Mouse (Mus musculus): ENCODE measurements at regions not wholly inside any gene's neighbourhood (a gene's known extent, or its start where the extent isn't known, plus 50 kb on each side); places are given as distances from the start of the nearest gene placed in this dataset.

- no peaks in the 10 kb centered on the region for H3K9me3 ChIP-seq (replicated peaks; ENCODE audit: insufficient read depth, low read length)
- H3K4me3 ChIP-seq (ENCODE audit: control insufficient read depth in 1 of 2, insufficient read depth in 1 of 2, low read depth in 2 of 2, low read length in 2 of 2): no peak overlapping the region
- H3K27me3 ChIP-seq (ENCODE audit: control insufficient read depth in 1 of 2, insufficient read depth in 2 of 2, low read length in 2 of 2): no peaks in the 10 kb centered on the region
- no peak for DNase-seq (ENCODE audit: low read depth, low spot score)
- H3K79me2 ChIP-seq (ENCODE audit: control insufficient read depth, insufficient read depth, low read length, poor library complexity): no peaks in the 10 kb centered on the region
- no peak for TF ChIP-seq GATA1 (IDR thresholded peaks at IDR 0.05; ENCODE audit: low read depth, low read length)
- no peak for TF ChIP-seq TCF12 (IDR thresholded peaks at IDR 0.05; ENCODE audit: low read depth, low read length)
- no peak for TF ChIP-seq MAX (IDR thresholded peaks at IDR 0.05; ENCODE audit: low read length)
- TF ChIP-seq MEF2A (IDR thresholded peaks at IDR 0.05; ENCODE audit: extremely low read depth, insufficient replicate concordance, low read depth, low read length, poor library complexity, severe bottlenecking): no peak
- TF ChIP-seq EP300 (IDR thresholded peaks at IDR 0.05; ENCODE audit: low read depth in 1 of 2, low read length in 2 of 2): no peak
- no peak for TF ChIP-seq CTCF (IDR thresholded peaks at IDR 0.05 in 2 of 3, conservative IDR thresholded peaks at IDR 0.05 in 1 of 3; ENCODE audit: control insufficient read depth in 1 of 3, insufficient read depth in 1 of 3, low read depth in 2 of 3, low read length in 3 of 3, poor library complexity in 1 of 3, severe bottlenecking in 1 of 3)
- no peak for TF ChIP-seq POLR2AphosphoS5 (IDR thresholded peaks at IDR 0.05; ENCODE audit: borderline replicate concordance, low read depth, low read length)
- no peak for TF ChIP-seq HCFC1 (IDR thresholded peaks at IDR 0.05; ENCODE audit: low read depth, low read length)
- no peak for TF ChIP-seq TAL1 (IDR thresholded peaks at IDR 0.05; ENCODE audit: low read length)
- no peak for TF ChIP-seq SIN3A (IDR thresholded peaks at IDR 0.05; ENCODE audit: low read length)
- no peak for TF ChIP-seq RCOR1 (IDR thresholded peaks at IDR 0.05; ENCODE audit: low read depth, low read length)
- no peak for TF ChIP-seq RAD21 (IDR thresholded peaks at IDR 0.05; ENCODE audit: low read depth, low read length)
- TF ChIP-seq NELFE (IDR thresholded peaks at IDR 0.05; ENCODE audit: low read depth, low read length): no peak
- H3K9ac ChIP-seq (ENCODE audit: control insufficient read depth, low read depth, low read length, poor library complexity, severe bottlenecking): no peak overlapping the region
- H3K27ac ChIP-seq (ENCODE audit: control insufficient read depth, low read depth, low read length): no peak overlapping the region
- H3K4me1 ChIP-seq (ENCODE audit: control insufficient read depth in 1 of 2, insufficient read depth in 2 of 2, low read length in 2 of 2): no peaks in the 10 kb centered on the region
- H3K36me3 ChIP-seq (ENCODE audit: control insufficient read depth in 1 of 2, insufficient read depth in 2 of 2, low read length in 2 of 2): no peaks in the 10 kb centered on the region
These were observed 74.9 kb upstream of the Osmr start for GRCm38 (mm10) chr15:6949686-6950085.

- Histone ChIP-seq H3K79me2 (ENCODE audit: control insufficient read depth, insufficient read depth, low read length, poor library complexity) (no peaks in the 10 kb centered on the region), H3K9ac (ENCODE audit: control insufficient read depth, low read depth, low read length, poor library complexity, severe bottlenecking) (no peak overlapping the region), H3K27ac (ENCODE audit: control insufficient read depth, low read depth, low read length) (no peak overlapping the region), H3K9me3 (replicated peaks; ENCODE audit: insufficient read depth, low read length) (no peaks in the 10 kb centered on the region), H3K27me3 (ENCODE audit: control insufficient read depth in 1 of 2, insufficient read depth in 2 of 2, low read length in 2 of 2) (no peaks in the 10 kb centered on the region), H3K4me1 (ENCODE audit: control insufficient read depth in 1 of 2, insufficient read depth in 2 of 2, low read length in 2 of 2) (no peaks in the 10 kb centered on the region), H3K4me3 (ENCODE audit: control insufficient read depth in 1 of 2, insufficient read depth in 1 of 2, low read depth in 2 of 2, low read length in 2 of 2) (no peak overlapping the region), H3K36me3 (ENCODE audit: control insufficient read depth in 1 of 2, insufficient read depth in 2 of 2, low read length in 2 of 2) (no peaks in the 10 kb centered on the region)
- TF ChIP-seq ZKSCAN1 (IDR thresholded peaks at IDR 0.05; ENCODE audit: low read depth, low read length) (no peak), E2F4 (IDR thresholded peaks at IDR 0.05; ENCODE audit: borderline replicate concordance, low read depth, low read length) (no peak), CHD2 (IDR thresholded peaks at IDR 0.05; ENCODE audit: low read length) (no peak), RAD21 (IDR thresholded peaks at IDR 0.05; ENCODE audit: low read depth, low read length) (no peak), ELF1 (IDR thresholded peaks at IDR 0.05; ENCODE audit: low read depth, low read length) (no peak), USF2 (IDR thresholded peaks at IDR 0.05; ENCODE audit: borderline replicate concordance in 1 of 2, insufficient read depth in 1 of 2, low read depth in 1 of 2, low read length in 2 of 2) (no peak), TAL1 (IDR thresholded peaks at IDR 0.05; ENCODE audit: low read length) (no peak), MAFK (IDR thresholded peaks at IDR 0.05; ENCODE audit: borderline replicate concordance, low read depth, low read length) (no peak), MXI1 (IDR thresholded peaks at IDR 0.05; ENCODE audit: low read depth, low read length) (no peak), ETS1 (IDR thresholded peaks at IDR 0.05; ENCODE audit: low read depth, low read length) (no peak), MAX (IDR thresholded peaks at IDR 0.05; ENCODE audit: low read length) (no peak), POLR2AphosphoS5 (IDR thresholded peaks at IDR 0.05; ENCODE audit: borderline replicate concordance, low read depth, low read length) (no peak)
- no peak for DNase-seq (ENCODE audit: low read depth, low spot score)
These were observed 75.7 kb upstream of the Osmr start for GRCm38 (mm10) chr15:6950503-6950902.

All from MEL (cell line).